Mouse (Mus musculus) CH12.LX (cell line): ENCODE data around the gene Prnp.

Source experiments
- CTCF ChIP-seq, 2 experiments: IDR thresholded peaks in 1 of 2; conservative IDR thresholded peaks in 1 of 2; 2 replicates each; pipeline ENCODE4 v1.5.1; 2011 to 2012; ENCODE audit warnings: low read depth in 2 of 2, low read length in 2 of 2, improper control_type of control experiment in 1 of 2, inconsistent platforms in 1 of 2, mild to moderate bottlenecking in 1 of 2, moderate library complexity in 1 of 2
- ELF1 ChIP-seq: IDR thresholded peaks from 2 replicates; pipeline ENCODE4 v1.6.1; 2014; ENCODE audit warnings: low read depth, mild to moderate bottlenecking, inconsistent platforms, low read length, improper control_type of control experiment
- EP300 ChIP-seq: IDR thresholded peaks from 2 replicates; pipeline ENCODE4 v1.6.1; 2011; ENCODE audit warnings: low read length, improper control_type of control experiment
- ETS1 ChIP-seq: conservative IDR thresholded peaks from 2 replicates; pipeline ENCODE4 v1.6.1; 2012; ENCODE audit warnings: low read depth, mild to moderate bottlenecking, inconsistent platforms, low read length, improper control_type of control experiment, moderate library complexity
- GABPA ChIP-seq: IDR thresholded peaks from 2 replicates; pipeline ENCODE4 v1.6.1; 2012; ENCODE audit warnings: low read depth, low read length, improper control_type of control experiment, inconsistent platforms; ENCODE audit not compliant: insufficient replicate concordance
- IRF4 ChIP-seq: IDR thresholded peaks from 2 replicates; pipeline ENCODE4 v1.6.1; 2014; ENCODE audit warnings: low read depth, mild to moderate bottlenecking, inconsistent platforms, low read length, improper control_type of control experiment
- JUND ChIP-seq: conservative IDR thresholded peaks from 2 replicates; pipeline ENCODE4 v1.6.1; 2011; ENCODE audit warnings: low read depth, low read length, improper control_type of control experiment
- MAZ ChIP-seq: IDR thresholded peaks from 2 replicates; pipeline ENCODE4 v1.6.1; 2012; ENCODE audit warnings: low read depth, mild to moderate bottlenecking, inconsistent platforms, low read length, improper control_type of control experiment, moderate library complexity
- MEF2A ChIP-seq: IDR thresholded peaks from 2 replicates; pipeline ENCODE4 v1.6.1; 2014; ENCODE audit warnings: low read depth, mild to moderate bottlenecking, inconsistent platforms, low read length, improper control_type of control experiment, borderline replicate concordance
- NELFE ChIP-seq: IDR thresholded peaks from 2 replicates; pipeline ENCODE4 v1.6.1; 2011; ENCODE audit warnings: low read depth, low read length, improper control_type of control experiment
- POLR2A ChIP-seq: IDR thresholded peaks from 2 replicates; pipeline ENCODE4 v1.6.1; 2011; ENCODE audit warnings: low read depth, mild to moderate bottlenecking, improper control_type of control experiment, low read length
- USF1 ChIP-seq: IDR thresholded peaks from 2 replicates; pipeline ENCODE4 v1.6.1; 2014; ENCODE audit warnings: low read depth, mild to moderate bottlenecking, inconsistent platforms, low read length, improper control_type of control experiment
- ZKSCAN1 ChIP-seq: IDR thresholded peaks from 2 replicates; pipeline ENCODE4 v1.6.1; 2012; ENCODE audit warnings: low read depth, inconsistent platforms, low read length, improper control_type of control experiment, borderline replicate concordance
- ZMIZ1 ChIP-seq: IDR thresholded peaks from 2 replicates; pipeline ENCODE4 v1.6.1; 2012; ENCODE audit warnings: low read depth, mild to moderate bottlenecking, inconsistent platforms, low read length, improper control_type of control experiment

DNA sequence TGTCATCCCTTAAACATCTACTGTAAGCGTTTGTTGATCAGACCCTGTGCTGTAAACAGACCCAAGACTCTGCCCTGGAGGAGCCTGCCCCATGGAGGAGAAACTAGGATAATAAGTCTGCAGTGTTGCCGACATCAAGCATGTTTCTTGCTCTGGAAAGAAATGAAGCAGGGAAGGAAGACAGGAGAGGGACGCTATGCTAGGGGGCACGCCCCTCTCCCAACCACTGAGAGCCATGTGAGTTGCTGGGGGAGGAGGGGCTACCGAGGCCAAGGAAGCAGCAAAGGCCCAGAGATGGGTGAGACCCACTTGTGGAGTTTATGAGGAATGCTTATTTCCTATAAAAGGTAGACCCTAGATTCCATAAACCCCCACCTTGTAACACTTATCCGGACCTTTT, 23.3 kb downstream of the Prnp start:
- TF ChIP-seq MAZ, result no peak
- TF ChIP-seq ZKSCAN1, result no peak
- no peak for TF ChIP-seq NELFE
- no peak for TF ChIP-seq CTCF (conservative IDR thresholded peaks at IDR 0.05 in 1 of 2, IDR thresholded peaks at IDR 0.05 in 1 of 2; ENCODE audit: low read depth in 2 of 2, low read length in 2 of 2)
- no peak for TF ChIP-seq ELF1
- no peak for TF ChIP-seq EP300
- TF ChIP-seq IRF4, result no peak
- no peak for TF ChIP-seq USF1
- no peak for TF ChIP-seq ETS1
- no peak for TF ChIP-seq ZMIZ1
- no peak for TF ChIP-seq POLR2A
- TF ChIP-seq MEF2A, result no peak
- no peak for TF ChIP-seq JUND
- TF ChIP-seq GABPA, result no peak
